Mouse (Mus musculus) embryonic facial prominence, embryonic 14.5 days (tissue): ENCODE measurements around the gene Meltf. TPM values are rescaled to one million over a fixed set of nuclear protein-coding genes. Genes with fewer than 3 reads are reported as not detected.

Experiments used
- ATAC-seq: fragments of 200-750 bp; cut with Nextera tagmentation; 2 replicates; pipeline ENCODE4 v1.8.0; 2017; ENCODE audit warnings: low read depth, moderate number of reproducible peaks, moderate TSS enrichment
- DNase-seq: peaks from one replicate; pipeline ENCODE4 v3.0.0-alpha.2; 2015; ENCODE audit warnings: low spot score
- H3K27ac ChIP-seq: fragments of 300-500 bp; sonication (generic); replicated peaks from 2 replicates; pipeline ENCODE4 v1.5.1; 2014; ENCODE audit warnings: low read depth, mild to moderate bottlenecking, low read length, moderate library complexity
- H3K27me3 ChIP-seq: fragments of 300-500 bp; sonication (generic); replicated peaks from 2 replicates; pipeline ENCODE4 v1.6.1; 2014; ENCODE audit warnings: low read length; ENCODE audit not compliant: control insufficient read depth, insufficient read depth
- H3K36me3 ChIP-seq: fragments of 300-500 bp; sonication (generic); 2 replicates; pipeline ENCODE4 v1.6.1; 2014; ENCODE audit warnings: low read length, mixed read lengths; ENCODE audit not compliant: control insufficient read depth, insufficient read depth
- H3K4me1 ChIP-seq: fragments of 300-500 bp; sonication (generic); 2 replicates; pipeline ENCODE4 v1.6.1; 2014; ENCODE audit warnings: antibody characterized with exemption, low read length; ENCODE audit not compliant: control insufficient read depth, insufficient read depth
- H3K4me2 ChIP-seq: fragments of 300-500 bp; sonication (generic); 2 replicates; pipeline ENCODE4 v1.6.1; 2014; ENCODE audit warnings: low read depth, mild to moderate bottlenecking, low read length, moderate library complexity, mixed read lengths
- H3K4me3 ChIP-seq: fragments of 300-500 bp; sonication (generic); 2 replicates; pipeline ENCODE4 v1.5.1; 2014; ENCODE audit warnings: low read depth, mild to moderate bottlenecking, low read length
- H3K9ac ChIP-seq: fragments of 300-500 bp; sonication (generic); 2 replicates; pipeline ENCODE4 v1.6.1; 2014; ENCODE audit warnings: low read depth, mild to moderate bottlenecking, low read length, moderate library complexity, mixed read lengths
- H3K9me3 ChIP-seq: fragments of 300-500 bp; sonication (generic); 2 replicates; pipeline ENCODE4 v1.6.1; 2016; ENCODE audit warnings: low read length; ENCODE audit not compliant: control insufficient read depth
- WGBS: fragments of 180-500 bp; shearing (Covaris S2); extraction: QIAGEN DNeasy Blood & Tissue Kit; methylation state at CpG from one replicate; pipeline ENCODE4 v1.1.7; 2014; 5-methylcytosine and 5-hydroxymethylcytosine counted together
- polyA plus RNA-seq: library from polyadenylated mRNA; unstranded; fragments of >200 nt; fragmentation: Nextera tagmentation; extraction: Ambion mirVana; gene quantifications from 2 replicates; pipeline ENCODE4 v1.2.1, GENCODE M21; 2014

Gene Meltf
- polyA plus RNA-seq, 1 experiment from 2014 or later, result 2.1 TPM

- H3K36me3 ChIP-seq, result no peaks in the 10 kb centered on the region
Measured at GRCm38 (mm10) chr16:31903239-31903638, 24.6 kb downstream of the Meltf start.

GRCm38 (mm10) chr16:31905331-31905730 lies 26.7 kb downstream of the Meltf start:
- 67% methylated on average over 4 of the region's 4 CpGs for WGBS
- ATAC-seq, result no peak
- no peak overlapping the region for H3K9ac ChIP-seq
- H3K27ac ChIP-seq, result no peak overlapping the region
- H3K4me2 ChIP-seq, result no peak overlapping the region
- H3K4me3 ChIP-seq, result no peak overlapping the region
- no peak for DNase-seq
- 0 out of 2 replicates have a peak, but pooled peaks cover under 1% of the 10 kb centered on the region for H3K9me3 ChIP-seq
- H3K4me1 ChIP-seq, result 0 out of 2 replicates have a peak, but pooled peaks cover 4% of the 10 kb centered on the region
- H3K27me3 ChIP-seq, result no peaks in the 10 kb centered on the region
- H3K36me3 ChIP-seq, result no peaks in the 10 kb centered on the region

More at GRCm38 (mm10) chr16:31903239-31903638, 24.6 kb downstream of the Meltf start:
- no peak for ATAC-seq
- Histone ChIP-seq H3K27ac (no peak overlapping the region), H3K4me2 (no peak overlapping the region), H3K4me1 (0 out of 2 replicates have a peak, but pooled peaks cover 4% of the 10 kb centered on the region), H3K9ac (no peak overlapping the region), H3K27me3 (no peaks in the 10 kb centered on the region), H3K9me3 (peaks cover 7% of the 10 kb centered on the region; the same call in 1 of the 2 replicates), H3K4me3 (no peak overlapping the region)
- DNase-seq, result no peak
- 88% methylated on average over 8 of the region's 8 CpGs for WGBS

- Histone ChIP-seq H3K36me3 (no peaks in the 10 kb centered on the region), H3K4me1 (0 out of 2 replicates have a peak, but pooled peaks cover 4% of the 10 kb centered on the region), H3K4me2 (peak overlapping the region; percentile 38), H3K9ac (no peak overlapping the region), H3K27me3 (no peaks in the 10 kb centered on the region), H3K9me3 (no peaks in the 10 kb centered on the region), H3K27ac (no peak overlapping the region; the same call in 1 of the 2 replicates), H3K4me3 (peak overlapping the region; percentile 2; the same call in 1 of the 2 replicates)
- DNase-seq (peak; percentile 24), ATAC-seq (no peak; the same call in 1 of the 2 replicates)
- 37% methylated on average over 20 of the region's 20 CpGs for WGBS
Measured at GRCm38 (mm10) chr16:31905891-31906825, 27.5 kb downstream of the Meltf start.

- ATAC-seq, result 0 out of 2 replicates have a peak, but pooled peaks have one; percentile 64
- H3K9ac ChIP-seq, result no peak overlapping the region
- H3K4me2 ChIP-seq, result peak overlapping the region; percentile 38
- WGBS, result 6% methylated on average over 9 of the region's 9 CpGs
- peak; percentile 52 for DNase-seq
- H3K4me3 ChIP-seq, result peak overlapping the region; percentile 2; the same call in 1 of the 2 replicates
- H3K27me3 ChIP-seq, result no peaks in the 10 kb centered on the region
- H3K36me3 ChIP-seq, result no peaks in the 10 kb centered on the region
- 0 out of 2 replicates have a peak, but pooled peaks cover 4% of the 10 kb centered on the region for H3K4me1 ChIP-seq
- no peak overlapping the region; the same call in 1 of the 2 replicates for H3K27ac ChIP-seq
- no peaks in the 10 kb centered on the region for H3K9me3 ChIP-seq
Measured at GRCm38 (mm10) chr16:31906896-31907295, 28.3 kb downstream of the Meltf start.

- Histone ChIP-seq H3K27me3 (no peaks in the 10 kb centered on the region), H3K4me1 (0 out of 2 replicates have a peak, but pooled peaks cover 4% of the 10 kb centered on the region), H3K9me3 (no peaks in the 10 kb centered on the region), H3K4me2 (peak overlapping the region; percentile 27; the same call in 1 of the 2 replicates), H3K4me3 (no peak overlapping the region), H3K27ac (no peak overlapping the region), H3K36me3 (no peaks in the 10 kb centered on the region), H3K9ac (no peak overlapping the region)
- ATAC-seq, result no peak
- no peak for DNase-seq
- WGBS, result 65% methylated on average over 11 of the region's 11 CpGs
Measured at GRCm38 (mm10) chr16:31908959-31909358, 30.3 kb downstream of the Meltf start.

GRCm38 (mm10) chr16:31910281-31910847 lies 31.8 kb downstream of the Meltf start:
- Histone ChIP-seq H3K9ac (no peak overlapping the region), H3K4me3 (no peak overlapping the region), H3K36me3 (no peaks in the 10 kb centered on the region), H3K27me3 (no peaks in the 10 kb centered on the region), H3K4me2 (no peak overlapping the region), H3K9me3 (no peaks in the 10 kb centered on the region), H3K4me1 (0 out of 2 replicates have a peak, but pooled peaks cover 4% of the 10 kb centered on the region), H3K27ac (no peak overlapping the region)
- no peak for DNase-seq
- no peak for ATAC-seq
- 67% methylated on average over 10 of the region's 10 CpGs for WGBS

- DNase-seq (no peak), ATAC-seq (no peak)
- Histone ChIP-seq H3K9me3 (no peaks in the 10 kb centered on the region), H3K9ac (peak overlapping the region; percentile 47; the same call in 1 of the 2 replicates), H3K4me2 (no peak overlapping the region), H3K27me3 (no peaks in the 10 kb centered on the region), H3K4me1 (no peaks in the 10 kb centered on the region), H3K27ac (no peak overlapping the region), H3K36me3 (no peaks in the 10 kb centered on the region), H3K4me3 (no peak overlapping the region)
- 73% methylated on average over 11 of the region's 11 CpGs for WGBS
Measured at GRCm38 (mm10) chr16:31917776-31918175, 39.2 kb downstream of the Meltf start.

- Histone ChIP-seq H3K27me3 (no peaks in the 10 kb centered on the region), H3K27ac (no peak overlapping the region), H3K4me1 (no peaks in the 10 kb centered on the region), H3K9ac (peak overlapping the region; percentile 47; the same call in 1 of the 2 replicates), H3K4me3 (no peak overlapping the region; the same call in 1 of the 2 replicates), H3K4me2 (peak overlapping the region; percentile 35), H3K36me3 (no peaks in the 10 kb centered on the region), H3K9me3 (no peaks in the 10 kb centered on the region)
- DNase-seq (peak; percentile 90), ATAC-seq (peak; percentile 72; the same call in 1 of the 2 replicates)
- 4% methylated on average over 14 of the region's 14 CpGs for WGBS
Measured at GRCm38 (mm10) chr16:31918248-31918724, 39.7 kb downstream of the Meltf start.
